Mouse (Mus musculus): ENCODE results near the gene Mcm3ap.

Gene Mcm3ap

DNA sequence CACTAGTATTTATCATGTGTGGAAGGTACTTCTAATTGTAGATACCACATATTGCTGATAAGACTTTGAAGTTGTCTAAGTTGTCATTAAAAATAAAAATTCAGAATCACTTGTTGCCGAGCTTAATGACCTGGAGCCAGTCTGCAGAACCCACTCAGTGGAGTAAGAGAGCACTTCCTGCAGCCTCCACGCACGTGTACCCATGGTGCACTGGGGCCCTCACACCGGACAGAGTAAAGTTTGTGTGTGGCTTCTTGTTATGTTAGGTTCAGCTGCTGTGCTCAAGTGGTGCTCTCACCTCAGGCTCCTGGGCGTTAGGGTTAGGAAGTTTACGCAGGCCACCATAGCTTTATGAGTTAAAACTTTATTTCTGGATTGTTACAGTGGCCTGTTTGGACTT is 26.8 kb downstream of the Mcm3ap start:
- DNase-seq (ENCODE audit: low read depth, low spot score), result no peak

DNA sequence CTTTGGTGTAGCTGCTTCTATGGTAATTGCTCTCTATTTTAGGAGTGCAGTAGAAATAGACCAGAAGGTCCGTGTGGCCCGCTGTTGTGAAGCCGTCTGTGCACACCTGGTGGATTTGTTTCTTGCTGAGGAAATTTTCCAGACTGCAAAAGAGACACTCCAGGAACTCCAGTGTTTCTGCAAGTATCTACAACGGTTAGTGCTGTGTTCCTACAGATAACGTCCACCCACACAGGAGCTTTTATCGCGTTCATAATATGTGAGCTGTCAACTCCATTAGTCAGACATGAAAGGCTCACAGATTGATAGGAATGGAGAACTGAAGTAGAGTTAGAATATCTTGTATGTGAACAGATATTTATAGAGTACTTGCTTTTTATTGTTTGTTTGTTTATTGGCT is 27.6 kb downstream of the Mcm3ap start:
- DNase-seq (ENCODE audit: low read depth, low spot score), result no peak

DNA sequence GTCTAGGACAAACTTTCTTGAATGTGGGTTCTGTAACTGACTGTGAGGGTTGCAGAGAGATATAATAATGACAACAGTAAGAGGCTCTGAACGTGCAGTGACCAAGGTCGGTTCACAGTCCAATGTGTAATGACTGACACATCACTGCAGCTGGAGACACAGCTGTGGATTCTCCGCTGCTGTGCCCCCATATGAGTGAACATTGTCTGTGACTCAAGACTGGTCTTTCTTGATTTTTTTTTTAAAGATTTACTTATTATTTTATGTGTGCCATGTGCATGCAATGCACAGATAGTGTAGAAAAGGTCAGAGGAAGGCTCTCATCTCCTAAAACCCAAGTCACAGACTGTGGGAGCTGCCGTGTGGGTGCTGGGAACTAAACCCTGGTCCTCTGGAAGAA is 28.8 kb downstream of the Mcm3ap start:
- DNase-seq (ENCODE audit: low read depth, low spot score), result no peak

DNA sequence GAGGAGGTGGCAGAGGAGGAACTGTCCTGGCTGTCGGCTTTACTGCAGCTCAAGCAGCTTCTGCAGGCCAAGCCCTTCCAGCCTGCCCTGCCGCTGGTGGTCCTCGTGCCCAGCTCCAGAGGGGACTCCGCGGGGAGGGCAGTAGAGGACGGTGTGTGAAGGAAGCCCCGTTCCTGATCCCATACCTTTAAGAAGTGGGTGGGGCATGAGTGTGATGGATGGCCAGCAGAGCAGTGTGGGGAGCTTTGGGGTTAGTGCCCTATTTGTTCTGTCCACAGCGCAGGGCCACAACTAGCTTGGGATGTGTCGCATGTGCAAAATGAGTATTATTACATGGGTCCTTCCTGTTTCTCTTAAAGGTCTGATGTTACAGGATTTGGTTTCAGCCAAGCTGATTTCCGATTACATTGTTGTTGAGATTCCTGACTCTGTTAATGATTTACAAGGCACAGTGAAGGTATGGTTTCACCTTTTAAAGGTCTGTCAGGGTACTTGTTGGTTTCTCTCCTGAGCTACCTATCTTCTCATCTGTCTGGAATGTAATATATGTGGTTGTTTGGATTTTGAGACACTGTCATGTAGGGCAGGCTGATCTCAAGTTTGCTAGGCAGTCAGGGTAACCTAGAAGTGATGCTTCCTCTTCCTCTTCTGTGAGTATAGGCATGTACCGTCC is 35.7 kb downstream of the Mcm3ap start:
- no peak for DNase-seq (ENCODE audit: low read depth, low spot score)

DNA sequence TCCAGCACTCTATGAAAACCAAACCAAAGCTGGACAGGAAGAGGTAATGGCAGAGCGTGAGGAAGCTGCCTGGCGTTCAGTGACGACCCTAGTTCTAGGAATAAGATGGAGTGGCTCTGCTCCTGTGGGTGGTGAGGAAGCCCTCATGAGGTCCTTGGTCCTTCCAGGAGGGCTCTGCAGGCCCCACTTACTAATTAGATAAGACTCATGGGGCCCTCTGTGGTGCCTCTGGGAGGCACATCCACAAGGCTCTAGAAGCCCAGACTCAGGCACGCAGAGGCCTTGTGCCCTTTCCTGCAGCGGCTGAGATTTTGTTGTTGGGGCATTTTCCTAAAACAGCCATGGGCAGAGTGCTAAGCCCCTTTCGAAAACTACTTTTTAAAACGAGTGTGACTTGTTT is 37.1 kb downstream of the Mcm3ap start:
- DNase-seq (ENCODE audit: low read depth, low spot score), result no peak

DNA sequence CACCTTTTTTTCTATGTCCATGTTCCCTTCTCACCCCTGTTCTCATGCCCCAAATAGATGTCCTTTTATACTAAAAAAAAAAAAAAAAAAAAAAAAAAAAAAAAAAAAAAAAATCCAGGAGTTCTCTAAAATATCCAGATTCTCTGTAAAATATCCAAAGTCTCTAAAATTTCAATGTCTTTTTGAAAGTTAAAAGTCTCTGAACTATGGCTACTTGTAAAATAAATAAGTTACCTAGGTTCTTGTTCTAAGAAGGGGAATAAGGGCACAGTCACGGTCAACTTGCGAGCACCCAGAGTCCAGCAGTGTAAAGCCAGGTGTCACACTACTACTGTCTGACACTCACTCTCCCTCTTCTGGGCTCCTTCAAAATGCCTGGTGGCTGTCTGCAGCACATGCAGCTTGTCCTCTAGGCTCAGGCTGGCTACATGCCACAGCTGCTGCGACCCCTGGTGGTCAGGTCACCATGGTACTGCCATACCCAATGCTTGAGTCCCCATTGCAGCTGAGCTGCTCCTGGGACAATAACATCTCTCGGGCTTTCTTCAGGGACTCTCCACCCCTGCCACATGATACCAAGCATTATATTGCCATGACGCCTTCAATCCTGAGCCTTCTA is 44.3 kb downstream of the Mcm3ap start:
- DNase-seq (ENCODE audit: low read depth, low spot score), result peak; percentile 81

DNA sequence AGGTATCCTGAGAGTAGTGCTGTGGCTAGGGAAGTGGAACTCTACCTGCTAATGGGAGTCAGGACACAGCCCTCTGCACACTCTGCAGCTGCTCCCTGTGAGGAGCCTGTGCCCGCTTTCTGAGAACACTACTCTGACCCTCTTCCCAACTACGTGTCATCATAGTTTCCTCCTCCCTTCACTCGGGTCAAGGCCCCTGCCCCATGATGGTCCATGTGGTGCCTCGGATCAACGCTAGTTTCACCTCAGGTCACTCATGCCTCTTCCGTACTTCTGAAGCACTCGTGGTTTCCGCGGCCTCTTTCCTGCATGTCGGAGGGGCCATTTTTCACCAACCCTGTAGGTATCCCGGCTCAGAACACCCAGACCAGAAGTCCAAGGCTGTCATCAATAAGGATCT is 62.2 kb downstream of the Mcm3ap start:
- no peak for DNase-seq (ENCODE audit: low read depth, low spot score)

DNA sequence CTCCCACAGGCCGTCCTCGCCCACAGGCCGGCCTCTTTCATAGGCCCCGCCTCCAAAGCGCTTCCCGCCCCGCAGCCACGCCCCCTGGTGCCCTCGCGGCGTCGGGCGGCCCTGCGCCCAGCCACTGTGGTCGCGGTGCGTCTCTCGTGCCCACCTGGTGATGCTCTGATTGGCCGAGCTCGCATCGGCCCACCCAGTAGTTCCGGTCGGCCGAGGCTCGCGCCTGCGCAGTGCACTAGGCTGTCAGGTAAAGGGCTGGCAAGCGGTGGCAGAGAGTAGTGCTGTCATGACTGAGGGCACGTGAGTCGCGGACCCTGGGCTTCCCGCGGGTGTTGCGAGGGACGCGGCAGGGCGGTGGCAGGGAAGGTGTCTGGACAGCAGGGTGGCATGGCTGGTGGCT is 62.6 kb downstream of the Mcm3ap start, which contains the start of gene Lss:
Lss (plus strand) TSS at position 214 of the 400 bp plus-strand sequence.
- DNase-seq (ENCODE audit: low read depth, low spot score), result peak; percentile 98

DNA sequence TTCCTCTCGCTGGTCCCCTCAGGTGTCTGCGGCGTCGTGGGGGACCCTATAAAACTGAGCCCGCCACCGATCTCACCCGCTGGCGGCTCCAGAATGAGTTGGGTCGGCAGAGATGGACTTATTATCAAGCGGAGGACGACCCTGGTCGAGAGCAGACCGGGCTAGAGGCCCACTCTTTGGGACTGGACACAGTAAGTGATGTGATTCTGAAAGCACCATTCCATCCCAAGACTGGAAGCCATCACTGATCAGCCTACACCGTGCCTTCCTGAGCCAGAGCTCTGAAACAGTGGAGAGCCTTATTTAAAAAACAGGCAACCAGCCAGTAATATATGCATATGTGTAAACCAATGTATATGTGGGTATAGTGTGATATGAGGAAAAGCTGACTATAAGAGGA is 63.1 kb downstream of the Mcm3ap start:
- no peak for DNase-seq (ENCODE audit: low read depth, low spot score)

DNA sequence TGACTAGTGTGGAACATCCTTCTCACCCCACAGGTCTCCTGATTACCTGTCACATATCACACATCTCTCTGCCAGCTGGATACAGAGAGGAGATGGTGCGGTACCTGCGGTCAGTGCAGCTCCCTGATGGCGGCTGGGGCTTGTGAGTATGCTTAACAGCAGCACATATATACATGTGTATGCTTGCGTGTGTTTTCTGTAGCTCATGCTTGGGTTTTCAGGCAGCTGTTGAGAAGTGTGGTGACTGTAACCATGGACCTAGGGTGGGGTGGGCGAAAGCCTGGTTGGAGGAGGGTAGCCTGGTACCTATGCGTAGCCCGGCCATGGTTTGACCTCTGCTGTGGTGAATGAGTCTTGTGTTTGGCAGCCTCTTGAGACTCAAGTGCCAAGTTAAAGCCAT is 66.8 kb downstream of the Mcm3ap start:
- DNase-seq (ENCODE audit: low read depth, low spot score), result no peak

DNA sequence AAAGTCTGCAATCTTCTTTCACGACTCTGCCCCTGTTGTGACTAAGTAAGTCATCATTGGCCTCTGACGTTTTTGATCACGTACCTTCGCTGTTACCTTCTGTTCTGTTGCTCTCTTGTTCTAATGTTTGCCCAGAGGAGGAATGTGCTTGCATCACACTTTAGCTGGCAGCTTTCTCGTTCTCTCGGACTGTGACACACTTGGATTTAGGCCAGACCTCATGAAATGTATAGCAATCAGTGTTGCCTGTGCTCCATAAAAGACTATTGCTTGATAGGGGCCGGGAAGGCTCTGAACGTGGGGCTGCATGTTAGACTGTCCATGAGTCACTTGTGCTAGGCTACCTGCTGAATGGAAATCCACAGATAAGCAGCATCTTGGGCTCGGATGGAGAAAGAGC is 68.9 kb downstream of the Mcm3ap start:
- DNase-seq (ENCODE audit: low read depth, low spot score), result no peak

DNA sequence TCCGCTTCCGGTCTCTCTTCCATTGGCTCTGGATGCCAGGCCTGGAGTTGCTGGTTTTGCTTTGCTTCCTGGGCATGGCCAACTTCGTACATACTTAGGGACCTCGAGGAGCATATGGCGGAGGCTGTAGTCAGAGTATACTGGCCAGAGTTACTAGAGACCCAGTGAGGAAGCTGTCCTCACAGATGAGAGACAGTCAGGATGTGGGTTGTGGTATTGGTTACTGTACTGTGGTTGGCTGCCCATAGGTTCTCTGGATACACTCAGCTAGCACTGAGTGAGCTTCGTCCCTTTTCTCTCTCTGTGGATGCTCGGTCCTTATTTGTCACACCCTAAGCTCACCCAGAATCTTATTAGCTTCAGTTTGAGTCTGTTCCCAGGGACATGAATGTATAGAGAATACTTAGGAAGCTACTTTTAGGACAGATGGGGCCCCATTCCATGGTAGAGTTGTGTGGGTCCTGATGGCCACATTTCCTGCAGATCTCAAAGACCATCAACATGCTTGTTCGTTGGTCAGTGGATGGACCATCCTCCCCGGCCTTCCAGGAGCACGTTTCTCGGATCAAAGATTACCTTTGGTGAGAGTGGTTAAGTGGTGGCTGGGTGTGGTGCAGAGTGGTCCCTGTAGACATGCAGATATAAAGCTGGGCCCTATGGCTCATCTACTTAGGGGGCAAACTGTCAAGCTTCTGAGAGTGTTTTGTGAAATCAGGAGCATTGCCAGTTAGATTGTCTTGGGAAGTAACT is 72.8 kb downstream of the Mcm3ap start:
- peak; percentile 54 for DNase-seq (ENCODE audit: low read depth, low spot score)

DNA sequence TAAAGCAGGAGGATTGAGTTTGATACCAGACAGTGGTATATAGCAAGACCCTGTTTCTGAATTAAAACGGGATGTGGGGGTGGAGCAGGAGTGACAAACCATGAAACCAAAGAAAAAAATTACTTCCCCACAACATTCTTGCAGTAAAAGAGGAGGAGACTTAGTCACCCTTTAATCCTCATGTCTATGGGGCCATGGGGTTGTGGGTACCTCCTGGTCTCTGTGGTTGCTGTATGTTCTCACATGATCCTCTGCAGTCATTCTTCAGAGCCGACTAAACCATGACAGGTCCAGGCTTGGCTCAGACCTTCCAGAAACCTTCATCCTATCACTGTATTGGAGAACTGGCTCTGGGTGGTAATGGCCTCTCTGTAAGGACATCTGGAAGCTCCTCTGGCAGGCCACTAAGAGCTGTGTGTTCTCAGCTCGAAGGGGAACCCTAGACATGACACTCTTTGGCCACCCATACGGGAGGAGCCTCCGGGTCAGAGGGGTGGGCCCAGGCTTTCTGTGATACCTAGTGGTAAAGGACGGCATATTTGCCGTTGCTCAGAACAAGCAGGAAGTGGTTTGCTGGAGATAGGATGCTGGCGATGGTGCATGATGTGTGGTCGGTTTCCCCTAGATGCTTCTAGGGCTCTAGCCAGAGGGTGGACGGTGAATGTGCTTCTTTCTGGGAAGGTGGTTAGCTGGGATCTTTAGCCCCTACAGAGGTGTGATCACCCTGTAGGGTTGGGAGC is 74.1 kb downstream of the Mcm3ap start:
- peak; percentile 71 for DNase-seq (ENCODE audit: low read depth, low spot score)

DNA sequence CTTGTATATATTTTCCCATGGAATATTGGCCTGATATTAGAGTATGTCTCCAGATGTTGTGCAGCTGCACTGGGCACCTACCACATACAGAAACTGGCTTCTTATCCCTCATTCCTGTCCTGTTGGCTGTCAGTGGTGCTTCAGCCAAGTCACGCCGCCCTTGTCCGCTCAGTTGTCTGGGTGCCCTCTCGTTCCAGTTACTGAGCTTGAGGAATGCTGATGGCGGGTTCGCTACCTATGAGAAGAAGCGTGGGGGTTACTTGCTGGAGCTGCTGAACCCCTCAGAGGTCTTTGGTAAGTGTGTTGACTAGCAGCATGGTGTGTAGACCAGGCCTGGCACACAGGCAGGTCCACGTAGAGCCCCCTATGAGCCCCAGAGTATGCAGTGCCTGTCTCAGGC is 77.8 kb downstream of the Mcm3ap start:
- no peak for DNase-seq (ENCODE audit: low read depth, low spot score)

DNA sequence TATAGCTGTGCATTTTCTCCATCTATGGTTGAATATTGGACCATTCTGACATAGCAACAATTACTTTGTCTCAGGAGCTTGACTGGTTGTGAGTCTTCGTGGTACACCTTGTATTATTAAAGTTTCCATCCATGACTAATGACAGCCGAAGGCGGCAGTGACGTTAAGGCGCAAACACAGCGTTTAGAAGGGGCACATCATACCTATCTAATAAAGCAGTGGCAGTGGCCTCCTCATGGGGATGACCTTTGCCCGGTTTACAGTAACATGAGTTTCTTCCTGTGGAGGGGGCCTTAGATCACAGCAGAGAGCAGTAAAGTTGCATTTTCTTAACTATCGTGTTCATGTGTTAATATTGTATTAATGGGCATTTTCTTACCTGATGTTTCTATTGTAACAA is 79.5 kb downstream of the Mcm3ap start:
- DNase-seq (ENCODE audit: low read depth, low spot score), result no peak

DNA sequence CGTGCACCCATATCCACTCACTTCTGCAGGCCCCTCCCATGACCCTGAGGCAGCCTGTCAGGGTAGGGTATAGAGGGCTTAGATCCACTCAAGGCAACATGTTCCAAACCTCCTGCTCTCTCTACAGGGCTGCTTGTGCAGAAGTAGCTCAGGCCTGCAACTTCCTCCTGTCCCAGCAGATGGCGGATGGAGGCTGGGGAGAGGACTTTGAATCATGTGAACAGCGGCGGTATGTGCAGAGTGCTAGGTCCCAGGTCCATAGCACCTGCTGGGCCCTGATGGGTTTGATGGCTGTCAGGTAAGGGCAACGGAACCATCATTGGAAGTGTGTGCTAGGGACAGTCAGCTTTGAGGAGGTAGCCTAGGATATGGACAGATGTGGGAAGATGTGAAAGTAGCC is 81.7 kb downstream of the Mcm3ap start:
- DNase-seq (ENCODE audit: low read depth, low spot score), result no peak

DNA sequence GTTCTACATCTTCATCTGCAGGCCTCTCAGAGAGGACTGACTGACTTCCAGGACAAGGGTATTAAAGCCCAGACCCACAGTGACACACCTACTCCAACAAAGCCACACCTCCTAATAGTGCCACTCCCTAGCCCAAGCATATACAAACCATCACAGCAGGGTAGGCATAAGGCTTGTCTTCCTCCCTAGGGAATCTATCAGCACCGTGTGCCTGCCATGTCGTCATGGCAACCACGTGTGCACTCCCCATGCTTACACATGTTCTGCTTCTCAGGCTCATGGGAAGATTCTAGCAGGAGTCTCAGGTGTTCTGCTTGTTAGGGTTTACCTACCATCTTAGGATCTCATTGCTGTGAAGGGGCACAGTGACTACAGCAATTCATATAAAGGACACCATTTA is 82.8 kb downstream of the Mcm3ap start:
- DNase-seq (ENCODE audit: low read depth, low spot score), result no peak

DNA sequence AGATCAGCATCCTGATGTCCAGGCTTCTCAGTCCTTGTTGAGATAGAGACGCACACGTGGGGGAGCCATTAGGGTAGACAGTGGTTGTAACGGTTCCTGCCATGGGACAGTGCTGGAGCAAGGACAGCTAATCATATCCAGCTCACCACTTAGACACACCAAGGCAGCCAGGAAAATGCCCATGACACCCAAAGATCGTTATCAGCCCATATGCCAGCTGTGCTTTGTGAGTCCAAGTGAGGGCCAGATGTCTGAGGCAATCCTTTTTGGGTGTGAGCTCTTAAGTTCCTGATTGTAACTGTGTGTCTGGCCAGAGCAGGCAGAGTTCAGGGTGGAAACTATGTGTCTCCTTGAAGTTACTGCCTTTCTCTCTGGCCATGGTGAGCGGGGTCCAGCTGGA is 85.3 kb downstream of the Mcm3ap start:
- DNase-seq (ENCODE audit: low read depth, low spot score), result no peak

DNA sequence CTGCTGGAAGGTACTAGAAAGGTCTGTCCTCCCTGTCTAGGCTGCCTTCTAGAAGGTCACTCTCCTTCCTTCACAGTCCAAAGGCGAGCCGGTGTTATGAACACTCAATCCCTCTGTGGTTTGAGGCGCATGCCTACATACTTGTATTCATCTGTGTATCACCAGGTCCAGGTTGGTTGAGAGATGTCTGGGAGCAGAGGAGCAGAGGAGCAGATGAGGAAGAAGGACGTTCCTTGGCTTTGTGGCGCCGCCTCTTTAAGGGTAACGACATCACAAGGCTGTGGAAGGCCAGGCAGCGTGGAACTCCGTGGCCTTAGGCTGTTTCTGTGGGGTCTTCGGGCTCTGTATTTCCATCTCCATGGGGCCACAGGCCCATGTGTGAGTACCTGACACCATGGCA is 93.2 kb downstream of the Mcm3ap start, which contains the start of gene Spatc1l:
Spatc1l (plus strand) TSS at position 301 of the 400 bp plus-strand sequence.
- no peak for DNase-seq (ENCODE audit: low read depth, low spot score)

Measured in CD4-positive helper T cell, adult 2 months (primary cell).